Mouse (Mus musculus) midbrain, postnatal 0 days (tissue): Measurements from ENCODE around the gene Ets2. TPM values are rescaled to one million over a fixed set of nuclear protein-coding genes. Genes with fewer than 3 reads are reported as not detected.

Source experiments
- ATAC-seq: fragments of 200-750 bp; cut with Nextera tagmentation; 2 replicates; pipeline ENCODE4 v1.8.0; 2017; ENCODE audit warnings: moderate number of reproducible peaks, mild to moderate bottlenecking, moderate TSS enrichment, moderate library complexity; ENCODE audit not compliant: low FRiP score
- DNase-seq: peaks from one replicate; pipeline ENCODE4 v3.0.0-alpha.2; 2015; ENCODE audit warnings: low spot score
- H3K27ac ChIP-seq: fragments of 300-500 bp; sonication (generic); 2 replicates; pipeline ENCODE4 v1.5.1; 2014; ENCODE audit warnings: low read depth, mild to moderate bottlenecking, low read length, mixed read lengths
- H3K27me3 ChIP-seq: fragments of 300-500 bp; sonication (generic); 2 replicates; pipeline ENCODE4 v1.6.1; 2014; ENCODE audit warnings: low read length, control low read depth, mixed read lengths; ENCODE audit not compliant: insufficient read depth
- H3K36me3 ChIP-seq: fragments of 300-500 bp; sonication (generic); 2 replicates; pipeline ENCODE4 v1.6.1; 2014; ENCODE audit warnings: low read length, control low read depth, mixed read lengths; ENCODE audit not compliant: insufficient read depth
- H3K4me1 ChIP-seq: fragments of 300-500 bp; sonication (generic); 2 replicates; pipeline ENCODE4 v1.6.1; 2014; ENCODE audit warnings: mild to moderate bottlenecking, control low read depth, antibody characterized with exemption, low read length, mixed read lengths; ENCODE audit not compliant: insufficient read depth
- H3K4me2 ChIP-seq: fragments of 300-500 bp; sonication (generic); 2 replicates; pipeline ENCODE4 v1.6.1; 2014; ENCODE audit warnings: low read depth, mild to moderate bottlenecking, low read length, mixed read lengths; ENCODE audit not compliant: poor library complexity, severe bottlenecking
- H3K4me3 ChIP-seq: fragments of 300-500 bp; sonication (generic); 2 replicates; pipeline ENCODE4 v1.5.1; 2014; ENCODE audit warnings: low read depth, mild to moderate bottlenecking, low read length, moderate library complexity
- H3K9ac ChIP-seq: fragments of 300-500 bp; sonication (generic); replicated peaks from 2 replicates; pipeline ENCODE4 v1.6.1; 2014; ENCODE audit warnings: mild to moderate bottlenecking, low read length, moderate library complexity, mixed read lengths; ENCODE audit not compliant: poor library complexity, severe bottlenecking
- H3K9me3 ChIP-seq: fragments of 300-500 bp; sonication (generic); 2 replicates; pipeline ENCODE4 v1.6.1; 2016; ENCODE audit warnings: low read length, control low read depth
- CTCF ChIP-seq: IDR thresholded peaks from 2 replicates; pipeline ENCODE4 v1.5.1; 2016; ENCODE audit warnings: antibody characterized with exemption, mild to moderate bottlenecking
- WGBS: fragments of 180-500 bp; shearing (Covaris S2); extraction: QIAGEN DNeasy Blood & Tissue Kit; methylation state at CpG from one replicate; pipeline ENCODE4 v1.1.7; 2014; 5-methylcytosine and 5-hydroxymethylcytosine counted together
- polyA plus RNA-seq: library from polyadenylated mRNA; unstranded; fragments of >200 nt; fragmentation: Nextera tagmentation; extraction: Ambion mirVana; gene quantifications from 2 replicates; pipeline ENCODE4 v1.2.1, GENCODE M21; 2015
- total RNA-seq: library from RNA; depleted of rRNA; stranded (reverse); fragments of >200 nt; gene quantifications from 2 replicates; pipeline ENCODE4 v1.2.3, GENCODE M21; 2014

Ets2 gene
- total and polyA plus RNA-seq, 2 experiments from 2014 or later: 16.5 to 19.0 TPM

- H3K4me3 ChIP-seq: no peak overlapping the region
- no peak for TF ChIP-seq CTCF
- H3K27me3 ChIP-seq: no peaks in the 10 kb centered on the region
- 97% methylated on average over 6 of the region's 6 CpGs for WGBS
- H3K36me3 ChIP-seq: peaks cover 64% of the 10 kb centered on the region
- H3K4me2 ChIP-seq: no peak overlapping the region
- ATAC-seq: no peak
- no peak overlapping the region for H3K27ac ChIP-seq
- H3K9ac ChIP-seq: no peak overlapping the region
- no peaks in the 10 kb centered on the region for H3K4me1 ChIP-seq
- DNase-seq: no peak
- H3K9me3 ChIP-seq: no peaks in the 10 kb centered on the region
These were observed 15.8 kb downstream of the Ets2 start for GRCm38 (mm10) chr16:95717631-95718030.

DNA sequence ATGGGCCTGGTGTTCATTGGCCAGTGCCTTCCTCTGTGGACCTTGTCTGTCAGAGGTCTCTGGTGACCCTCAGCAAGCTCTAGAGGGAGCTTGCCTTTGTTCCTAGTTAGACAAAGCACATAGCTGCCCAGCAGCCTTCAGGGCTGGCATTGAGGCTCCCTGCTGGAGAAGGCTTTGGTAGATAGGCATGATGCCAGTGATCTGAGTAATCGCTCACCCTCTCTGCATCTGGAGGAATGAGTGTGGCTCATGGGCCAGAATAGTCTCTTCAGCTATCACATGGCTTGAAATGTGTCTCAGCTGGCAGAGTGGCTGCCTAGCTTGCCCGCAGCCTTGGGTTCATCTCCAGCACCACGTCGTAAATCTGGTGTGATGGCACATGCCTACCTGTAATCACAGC lies 16.2 kb downstream of the Ets2 start:
- 98% methylated on average over 4 of the region's 4 CpGs for WGBS
- no peak for TF ChIP-seq CTCF
- no peaks in the 10 kb centered on the region for H3K27me3 ChIP-seq
- peaks cover 64% of the 10 kb centered on the region for H3K36me3 ChIP-seq
- ATAC-seq (no peak), DNase-seq (no peak)
- no peaks in the 10 kb centered on the region for H3K9me3 ChIP-seq
- H3K4me2 ChIP-seq: no peak overlapping the region
- no peaks in the 10 kb centered on the region for H3K4me1 ChIP-seq
- H3K4me3 ChIP-seq: no peak overlapping the region
- no peak overlapping the region for H3K27ac ChIP-seq
- H3K9ac ChIP-seq: no peak overlapping the region

DNA sequence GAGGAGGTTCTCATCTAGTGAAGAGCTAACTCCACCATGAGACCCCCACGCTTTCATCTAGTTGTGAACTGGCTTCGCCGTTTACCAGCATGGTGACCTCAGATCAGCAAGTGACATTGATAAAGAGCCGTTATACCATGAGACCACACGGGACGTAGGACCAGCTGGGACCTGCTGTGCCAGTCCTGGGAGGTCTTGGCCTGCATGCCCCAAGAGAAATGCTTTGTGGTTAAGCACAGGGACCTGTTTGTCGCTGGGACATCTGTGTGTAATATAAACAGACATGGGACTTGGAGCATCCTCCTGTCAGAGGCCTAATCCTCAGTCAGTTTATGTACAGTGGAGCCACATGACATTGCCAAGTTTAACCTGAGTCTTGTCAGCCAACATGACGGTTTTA lies 18.7 kb downstream of the Ets2 start:
- TF ChIP-seq CTCF: no peak
- Histone ChIP-seq H3K27me3 (no peaks in the 10 kb centered on the region), H3K4me1 (no peaks in the 10 kb centered on the region), H3K9ac (no peak overlapping the region), H3K4me3 (no peak overlapping the region), H3K36me3 (peaks cover 47% of the 10 kb centered on the region), H3K4me2 (no peak overlapping the region), H3K27ac (no peak overlapping the region), H3K9me3 (no peaks in the 10 kb centered on the region)
- ATAC-seq: no peak
- no peak for DNase-seq
- WGBS: 95% methylated on average over 8 of the region's 8 CpGs

DNA sequence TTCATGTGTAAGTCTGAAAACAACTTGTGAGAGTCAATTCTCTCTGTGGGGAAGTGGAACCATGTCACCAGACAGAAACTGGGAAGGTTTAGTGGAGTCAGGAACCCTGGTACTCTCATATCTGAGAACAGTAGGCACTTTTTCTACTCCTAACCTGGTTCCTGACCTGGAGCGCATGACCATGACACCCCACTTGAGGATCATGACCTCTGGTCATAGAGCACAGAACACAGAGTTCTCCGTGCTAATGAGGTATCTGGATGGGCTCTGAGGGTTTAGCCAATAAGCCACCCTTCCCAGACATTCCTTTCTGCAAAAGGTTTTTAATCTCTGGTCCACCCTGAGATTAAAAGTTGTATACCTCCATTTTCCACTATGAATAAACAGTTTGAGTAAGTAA lies 22.4 kb downstream of the Ets2 start:
- Histone ChIP-seq H3K36me3 (peaks cover 10% of the 10 kb centered on the region), H3K27me3 (no peaks in the 10 kb centered on the region), H3K4me3 (no peak overlapping the region), H3K4me1 (no peaks in the 10 kb centered on the region), H3K9ac (no peak overlapping the region), H3K27ac (no peak overlapping the region), H3K9me3 (no peaks in the 10 kb centered on the region), H3K4me2 (no peak overlapping the region)
- TF ChIP-seq CTCF: no peak
- 94% methylated on average over 2 of the region's 2 CpGs for WGBS
- ATAC-seq (no peak), DNase-seq (no peak)

- no peaks in the 10 kb centered on the region for H3K9me3 ChIP-seq
- H3K27ac ChIP-seq: no peak overlapping the region
- TF ChIP-seq CTCF: no peak
- H3K4me1 ChIP-seq: no peaks in the 10 kb centered on the region
- no peak overlapping the region for H3K9ac ChIP-seq
- peaks cover 8% of the 10 kb centered on the region for H3K36me3 ChIP-seq
- 85% methylated on average over 5 of the region's 5 CpGs for WGBS
- DNase-seq (no peak), ATAC-seq (no peak)
- H3K27me3 ChIP-seq: no peaks in the 10 kb centered on the region
- no peak overlapping the region for H3K4me2 ChIP-seq
- no peak overlapping the region for H3K4me3 ChIP-seq
These were observed 22.9 kb downstream of the Ets2 start for GRCm38 (mm10) chr16:95724776-95725175.

DNA sequence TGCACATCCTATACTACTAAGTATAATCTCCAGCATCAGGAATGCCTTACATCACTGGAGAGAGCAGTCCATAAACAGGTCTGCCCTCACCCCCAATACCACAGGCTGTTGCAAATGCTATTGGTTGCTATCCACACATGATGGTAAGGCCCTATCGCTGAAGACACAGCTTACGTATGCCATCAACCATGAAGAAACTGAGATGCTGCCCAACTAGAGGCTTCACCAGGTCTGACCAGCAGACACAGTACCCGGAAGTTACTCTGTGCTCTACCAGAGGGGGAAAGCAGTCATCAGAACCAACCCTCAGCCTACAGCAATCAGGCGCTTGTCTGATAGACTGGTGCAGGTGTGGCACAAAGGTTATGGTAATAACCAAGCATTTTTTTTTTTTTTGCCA lies 24.9 kb downstream of the Ets2 start:
- ATAC-seq: no peak
- Histone ChIP-seq H3K9ac (no peak overlapping the region), H3K27ac (no peak overlapping the region), H3K4me1 (no peaks in the 10 kb centered on the region), H3K4me3 (no peak overlapping the region), H3K9me3 (no peaks in the 10 kb centered on the region), H3K4me2 (no peak overlapping the region), H3K27me3 (no peaks in the 10 kb centered on the region), H3K36me3 (no peaks in the 10 kb centered on the region)
- 93% methylated on average over 4 of the region's 4 CpGs for WGBS
- DNase-seq: no peak
- no peak for TF ChIP-seq CTCF
